Mouse (Mus musculus) right cerebral cortex, postnatal 4 days (tissue): ENCODE data around the gene Cys1.
"Not testable (repeated sequence)": the region's sequence is repeated elsewhere in the genome, so short reads cannot be mapped to it uniquely, and the experiment has no call there.

Experiments used
- DNase-seq: peaks from one replicate; pipeline ENCODE4 v3.0.0-alpha.2; 2022

Cys1 gene

GRCm38 (mm10) chr12:24681286-24682023, at the start of gene Cys1:
Cys1 (minus strand) TSS chr12:24681813.
- no peak for DNase-seq

- DNase-seq: no peak
These were observed 42.8 kb upstream of the Cys1 start for GRCm38 (mm10) chr12:24724369-24724768.

- no peak for DNase-seq
These were observed 42.2 kb upstream of the Cys1 start for GRCm38 (mm10) chr12:24723859-24724258.

GRCm38 (mm10) chr12:24723434-24723833, 41.8 kb upstream of the Cys1 start:
- DNase-seq: no peak

GRCm38 (mm10) chr12:24716721-24717301, 35.2 kb upstream of the Cys1 start:
- DNase-seq: peak; percentile 49

- DNase-seq: no peak
These were observed 33.8 kb upstream of the Cys1 start for GRCm38 (mm10) chr12:24715268-24715896.

- no peak for DNase-seq
These were observed 33.1 kb upstream of the Cys1 start for GRCm38 (mm10) chr12:24714579-24715255.

GRCm38 (mm10) chr12:24712396-24712795, 30.8 kb upstream of the Cys1 start:
- no peak for DNase-seq

- no peak for DNase-seq
These were observed 29.1 kb upstream of the Cys1 start for GRCm38 (mm10) chr12:24710672-24711071.

- peak; percentile 38 for DNase-seq
These were observed 28.4 kb upstream of the Cys1 start for GRCm38 (mm10) chr12:24709831-24710508.

- no peak for DNase-seq
These were observed 27.8 kb upstream of the Cys1 start for GRCm38 (mm10) chr12:24709409-24709808.

GRCm38 (mm10) chr12:24708824-24709218, 27.2 kb upstream of the Cys1 start:
- DNase-seq: no peak

- peak; percentile 97 for DNase-seq
These were observed 26.6 kb upstream of the Cys1 start, which contains the start of gene Rrm2 for GRCm38 (mm10) chr12:24707954-24708823. Rrm2 (plus strand) TSS chr12:24708241.

GRCm38 (mm10) chr12:24707480-24707802, 25.8 kb upstream of the Cys1 start:
- no peak for DNase-seq

GRCm38 (mm10) chr12:24706764-24707479, 25.3 kb upstream of the Cys1 start:
- no peak for DNase-seq

GRCm38 (mm10) chr12:24705502-24706263, 24.1 kb upstream of the Cys1 start:
- DNase-seq: no peak

GRCm38 (mm10) chr12:24703013-24703412, 21.4 kb upstream of the Cys1 start:
- DNase-seq: no peak

- DNase-seq: not testable (repeated sequence)
These were observed 20.0 kb upstream of the Cys1 start for GRCm38 (mm10) chr12:24701621-24702020.

- DNase-seq: no peak
These were observed 18.0 kb upstream of the Cys1 start for GRCm38 (mm10) chr12:24699578-24699977.

GRCm38 (mm10) chr12:24698514-24698913, 16.9 kb upstream of the Cys1 start:
- no peak for DNase-seq
